Mouse (Mus musculus) T-helper 17 cell (primary cell): ENCODE data around the gene Hist1h4h.
"Not testable (repeated sequence)": the region's sequence is repeated elsewhere in the genome, so short reads cannot be mapped to it uniquely, and the experiment has no call there.

Experiments
- in situ Hi-C, 2 experiments: fragments of 300-600 bp; cut with MboI, MseI; formaldehyde crosslinking; loops; 1 replicate in 1 of 2; 2 replicates in 1 of 2; pipeline ENCODE4 v1.15.1; 2025; ENCODE audit warnings: high pct_unique_total_duplicates in 2 of 2

Gene Hist1h4h

GRCm38 (mm10) chr13:23532262-23533075 lies 1.6 kb downstream of the Hist1h4h start:
- in situ Hi-C loops: loop anchor here in 1 of 2 experiments (5.0 to 10.0 kb wide), 3 partner anchors 50 to 1818 kb away; partner anchors contain the start of genes Hist1h2ai, Hist1h2an, Hist1h2bl and Hist1h2bp

DNA sequence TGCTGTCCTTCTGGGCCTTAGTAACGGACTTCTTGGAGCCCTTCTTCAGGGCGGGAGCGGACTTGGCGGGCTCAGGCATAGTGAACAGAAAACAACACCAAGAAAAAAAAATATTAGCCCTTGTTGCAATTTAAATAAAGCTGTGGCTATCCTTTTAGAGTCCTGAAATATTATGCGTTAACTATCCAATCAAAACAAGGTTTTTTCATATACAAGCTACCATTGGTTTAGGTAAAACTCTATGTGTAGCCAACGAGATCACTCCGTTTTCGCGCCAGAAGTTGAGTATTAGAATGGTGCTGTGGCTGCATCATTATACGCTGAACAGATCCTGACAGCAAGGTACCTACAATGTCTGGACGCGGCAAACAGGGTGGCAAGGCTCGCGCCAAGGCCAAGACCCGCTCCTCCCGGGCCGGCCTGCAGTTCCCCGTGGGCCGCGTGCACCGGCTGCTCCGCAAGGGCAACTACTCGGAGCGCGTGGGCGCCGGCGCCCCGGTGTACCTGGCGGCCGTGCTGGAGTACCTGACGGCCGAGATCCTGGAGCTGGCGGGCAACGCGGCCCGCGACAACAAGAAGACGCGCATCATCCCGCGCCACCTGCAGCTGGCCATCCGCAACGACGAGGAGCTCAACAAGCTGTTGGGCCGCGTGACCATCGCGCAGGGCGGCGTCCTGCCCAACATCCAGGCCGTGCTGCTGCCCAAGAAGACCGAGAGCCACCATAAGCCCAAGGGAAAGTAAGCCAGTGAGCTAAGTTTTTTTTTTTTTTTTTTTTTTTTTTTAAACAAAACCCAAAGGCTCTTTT lies 2.9 kb downstream of the Hist1h4h start, which contains the start of gene Hist1h2af:
TSS of gene Hist1h2af (plus strand) at position 347 of the 808 bp plus-strand sequence.
- in situ Hi-C loops: loop anchor here in 1 of 2 experiments (5.0 to 10.0 kb wide), 3 partner anchors 49 to 1819 kb away; partner anchors contain the start of genes Hist1h2ai, Hist1h2an, Hist1h2bl and Hist1h2bp

GRCm38 (mm10) chr13:23534368-23535131 lies 3.7 kb downstream of the Hist1h4h start:
- in situ Hi-C loops: loop anchor here (5.0 to 10.0 kb wide), 6 partner anchors 43 to 1820 kb away; partner anchors contain the start of genes Hist1h2ai (in 2 of the 2), Hist1h2bl (in 2 of the 2), Hist1h3h (in 2 of the 2) and Hist1h2ah (in 1 of the 2)

DNA sequence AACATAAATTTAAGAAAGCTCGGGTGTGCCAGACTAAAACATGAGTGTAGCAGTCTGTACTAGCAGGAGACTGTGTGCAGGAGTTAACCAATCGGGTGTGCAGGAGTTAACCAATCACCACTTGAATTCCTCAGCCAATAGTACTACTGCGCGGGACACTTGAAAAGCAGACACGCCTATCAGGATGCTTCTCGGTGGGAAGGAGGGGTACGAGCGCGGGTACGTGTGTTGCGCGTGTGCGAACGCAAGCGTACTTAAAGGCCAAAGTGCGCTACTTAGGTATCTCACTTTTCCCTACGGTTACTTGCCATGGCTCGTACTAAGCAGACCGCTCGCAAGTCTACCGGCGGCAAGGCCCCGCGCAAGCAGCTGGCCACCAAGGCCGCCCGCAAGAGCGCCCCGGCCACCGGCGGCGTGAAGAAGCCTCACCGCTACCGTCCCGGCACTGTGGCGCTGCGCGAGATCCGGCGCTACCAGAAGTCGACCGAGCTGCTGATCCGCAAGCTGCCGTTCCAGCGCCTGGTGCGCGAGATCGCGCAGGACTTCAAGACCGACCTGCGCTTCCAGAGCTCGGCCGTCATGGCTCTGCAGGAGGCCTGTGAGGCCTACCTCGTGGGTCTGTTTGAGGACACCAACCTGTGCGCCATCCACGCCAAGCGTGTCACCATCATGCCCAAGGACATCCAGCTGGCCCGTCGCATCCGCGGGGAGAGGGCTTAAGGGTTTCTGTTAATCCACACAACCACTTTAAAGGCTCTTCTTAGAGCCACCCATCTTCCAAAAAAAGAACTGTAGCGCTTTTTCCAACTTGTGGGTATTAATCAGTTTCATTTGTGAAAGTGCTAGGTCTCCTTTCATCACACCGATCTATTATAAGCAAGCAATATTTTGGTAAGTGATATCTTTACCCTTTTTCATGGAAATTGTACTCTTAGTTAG lies 4.6 kb downstream of the Hist1h4h start, which contains the start of gene Hist1h3g:
TSS of gene Hist1h3g (plus strand) at position 286 of the 939 bp plus-strand sequence.
- in situ Hi-C loops: loop anchor here (5.0 to 10.0 kb wide), 4 partner anchors 42 to 1821 kb away; partner anchors contain the start of genes Hist1h2ai (in 2 of the 2), Hist1h2bl (in 2 of the 2), Hist1h3h (in 2 of the 2) and Hist1h2ah (in 1 of the 2)

GRCm38 (mm10) chr13:23536076-23536822 lies 5.4 kb downstream of the Hist1h4h start:
- in situ Hi-C loops: loop anchor here (5.0 to 10.0 kb wide), 4 partner anchors 41 to 1821 kb away; partner anchors contain the start of genes Hist1h2ai (in 2 of the 2), Hist1h2bl (in 2 of the 2), Hist1h3h (in 2 of the 2) and Hist1h2ah (in 1 of the 2)

DNA sequence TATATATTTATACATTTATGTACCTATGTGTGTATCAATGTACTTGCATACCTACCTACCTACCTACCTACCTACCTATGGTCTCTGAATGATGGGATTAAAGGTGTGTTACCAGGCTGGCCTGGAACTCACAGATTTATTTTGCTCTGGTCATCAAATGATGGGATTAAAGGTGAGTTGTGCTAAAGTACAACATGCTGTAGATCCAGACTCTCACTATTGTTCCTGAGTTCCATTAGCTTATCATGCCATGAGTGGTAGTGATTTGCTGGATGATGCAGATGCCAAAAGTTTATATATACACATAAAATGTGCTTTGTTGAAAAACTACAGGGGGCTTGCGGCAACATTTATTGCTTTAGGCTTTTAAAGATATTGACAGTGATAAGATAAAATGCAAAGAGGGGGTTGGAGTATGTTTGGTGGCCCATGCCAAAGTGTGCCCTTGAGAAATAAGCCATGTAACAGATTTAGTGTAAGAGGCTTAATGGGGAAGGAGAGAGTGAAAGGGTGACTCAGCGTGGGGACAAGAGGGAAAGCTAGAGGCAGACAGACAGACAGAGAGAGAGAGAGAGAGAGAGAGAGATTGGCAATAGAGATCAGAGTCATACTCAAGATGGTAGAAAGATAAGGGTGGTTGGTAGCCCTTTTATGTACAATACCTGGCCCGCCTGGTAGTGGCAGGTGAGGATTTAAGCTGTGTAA lies 6.3 kb downstream of the Hist1h4h start:
- in situ Hi-C loops: loop anchor here (5.0 to 10.0 kb wide), 4 partner anchors 40 to 1822 kb away; partner anchors contain the start of genes Hist1h2ai (in 2 of the 2), Hist1h2bl (in 2 of the 2), Hist1h3h (in 2 of the 2) and Hist1h2ah (in 1 of the 2)

DNA sequence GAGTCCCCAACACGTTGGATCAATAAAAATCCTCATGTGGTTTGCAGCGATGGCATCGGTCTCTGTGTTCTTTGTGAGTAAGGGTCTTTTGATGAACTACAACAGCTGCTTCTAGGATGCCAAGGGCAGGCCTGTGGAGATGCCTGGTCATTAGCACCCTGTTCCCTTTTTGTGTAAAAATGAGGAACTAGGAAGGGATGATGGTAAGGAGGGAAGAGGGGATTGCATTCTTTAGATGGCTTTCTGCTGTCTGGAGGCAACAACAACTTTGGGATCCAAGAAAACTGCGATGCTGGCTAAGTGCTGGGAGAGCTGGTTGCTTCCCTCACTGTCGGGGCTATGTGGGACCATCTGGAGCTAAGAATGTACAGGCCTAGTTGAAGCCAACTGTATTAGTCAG lies 7.4 kb downstream of the Hist1h4h start:
- in situ Hi-C loops: loop anchor here (5.0 to 10.0 kb wide), 4 partner anchors 39 to 1823 kb away; partner anchors contain the start of genes Hist1h2ai (in 2 of the 2), Hist1h2bl (in 2 of the 2), Hist1h3h (in 2 of the 2) and Hist1h2ah (in 1 of the 2)

DNA sequence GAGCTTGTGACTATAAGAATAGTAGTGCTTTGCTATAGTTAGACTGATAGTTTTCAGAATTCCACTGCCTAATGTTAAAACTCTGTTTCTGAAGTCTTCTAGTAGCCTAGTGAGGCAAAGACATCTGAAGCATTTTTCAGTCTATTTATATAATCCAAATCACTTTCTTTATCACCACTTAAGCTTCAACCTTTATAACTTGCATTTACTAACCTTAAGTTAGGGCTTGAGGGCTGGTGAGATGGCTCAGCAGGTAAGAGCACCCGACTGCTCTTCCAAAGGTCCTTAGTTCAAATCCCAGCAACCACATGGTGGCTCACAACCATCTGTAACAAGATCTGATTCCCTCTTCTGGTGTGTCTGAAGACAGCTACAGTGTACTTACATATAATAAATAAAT lies 9.0 kb downstream of the Hist1h4h start:
- in situ Hi-C loops: loop anchor here (5.0 to 10.0 kb wide), 4 partner anchors 37 to 1825 kb away; partner anchors contain the start of genes Hist1h2ai (in 2 of the 2), Hist1h2bl (in 2 of the 2), Hist1h3h (in 2 of the 2) and Hist1h2ah (in 1 of the 2)

DNA sequence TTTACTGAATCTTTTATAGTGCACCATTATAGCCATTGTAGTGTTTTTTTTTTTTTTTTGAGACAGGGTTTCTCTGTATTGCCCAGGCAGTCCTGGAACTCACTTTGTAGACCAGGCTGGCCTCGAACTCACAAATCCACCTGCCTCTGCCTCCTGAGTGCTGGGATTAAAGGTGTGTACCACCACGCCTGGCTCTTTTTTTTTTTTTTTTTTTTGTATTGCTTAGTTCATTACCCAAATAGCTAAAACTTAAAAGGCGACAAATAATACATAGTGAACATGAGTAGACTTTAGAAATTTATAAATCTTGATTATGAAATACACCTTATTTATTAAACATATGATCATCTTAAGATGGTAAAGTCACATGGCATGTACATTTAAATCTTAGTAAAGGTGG lies 10.6 kb downstream of the Hist1h4h start:
- in situ Hi-C loops: no loop called here

DNA sequence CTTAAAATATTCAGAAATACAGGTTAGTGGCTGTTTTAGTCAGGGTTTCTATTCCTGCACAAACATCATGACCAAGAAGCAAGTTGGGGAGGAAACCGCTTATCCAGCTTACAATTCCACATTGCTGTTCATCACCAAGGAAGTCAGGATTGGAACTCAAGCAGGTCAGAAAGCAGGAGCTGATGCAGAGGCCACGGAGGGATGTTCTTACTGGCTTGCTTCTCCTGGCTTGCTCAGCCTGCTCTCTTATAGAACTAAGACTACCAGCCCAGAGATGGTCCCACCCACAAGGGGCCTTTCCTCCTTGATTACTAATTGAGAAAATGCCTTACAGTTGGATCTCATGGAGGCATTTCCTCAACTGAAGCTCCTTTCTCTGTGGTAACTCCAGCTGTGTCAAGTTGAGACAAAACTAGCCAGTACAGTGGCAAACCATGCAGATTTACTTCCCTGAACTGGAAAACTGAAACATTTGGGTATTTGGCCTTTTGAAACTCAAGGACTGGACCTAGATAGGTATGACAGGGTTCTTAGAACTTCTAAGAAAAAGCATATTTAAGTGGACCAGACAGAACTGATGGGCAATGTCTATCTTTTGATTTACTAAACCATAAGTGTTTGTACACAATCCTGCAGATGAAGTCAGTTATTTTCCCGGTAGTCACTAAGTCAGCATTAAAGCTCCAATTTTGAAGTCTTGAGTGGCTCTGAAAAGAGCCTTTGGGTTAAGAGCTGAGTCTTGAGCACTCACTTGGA lies 11.6 kb downstream of the Hist1h4h start:
- in situ Hi-C loops: not testable (repeated sequence)

DNA sequence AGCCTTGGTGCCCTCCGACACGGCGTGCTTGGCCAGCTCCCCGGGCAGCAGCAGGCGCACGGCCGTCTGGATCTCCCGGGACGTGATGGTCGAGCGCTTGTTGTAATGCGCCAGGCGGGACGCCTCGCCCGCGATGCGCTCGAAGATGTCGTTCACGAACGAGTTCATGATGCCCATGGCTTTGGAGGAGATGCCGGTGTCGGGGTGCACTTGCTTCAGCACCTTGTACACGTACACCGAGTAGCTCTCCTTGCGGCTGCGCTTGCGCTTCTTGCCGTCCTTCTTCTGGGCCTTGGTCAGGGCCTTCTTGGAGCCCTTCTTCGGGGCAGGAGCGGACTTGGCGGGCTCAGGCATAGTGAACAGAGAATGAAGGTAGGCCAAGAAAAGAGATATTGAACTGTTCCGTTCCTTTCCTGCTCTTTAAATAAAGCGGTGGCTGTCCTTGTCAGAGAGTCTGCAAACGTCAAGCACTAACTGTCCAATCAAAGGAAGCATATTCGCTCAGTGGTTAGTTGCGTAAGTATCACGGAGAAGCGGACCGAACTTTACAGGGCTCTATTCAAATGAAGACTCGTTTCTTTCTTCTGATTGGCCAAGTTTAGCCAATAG lies 12.3 kb downstream of the Hist1h4h start, which contains the start of gene Hist1h2bh:
TSS of gene Hist1h2bh (minus strand) at position 394 of the 609 bp plus-strand sequence.
- in situ Hi-C loops: not testable (repeated sequence)

- in situ Hi-C loops: no loop called here
Measured at GRCm38 (mm10) chr13:23543965-23544786, 13.3 kb downstream of the Hist1h4h start, which contains the start of gene Hist1h3f. Gene Hist1h3f (plus strand): TSS chr13:23544052.

GRCm38 (mm10) chr13:23544787-23545120 lies 13.9 kb downstream of the Hist1h4h start:
- in situ Hi-C loops: not testable (repeated sequence)

DNA sequence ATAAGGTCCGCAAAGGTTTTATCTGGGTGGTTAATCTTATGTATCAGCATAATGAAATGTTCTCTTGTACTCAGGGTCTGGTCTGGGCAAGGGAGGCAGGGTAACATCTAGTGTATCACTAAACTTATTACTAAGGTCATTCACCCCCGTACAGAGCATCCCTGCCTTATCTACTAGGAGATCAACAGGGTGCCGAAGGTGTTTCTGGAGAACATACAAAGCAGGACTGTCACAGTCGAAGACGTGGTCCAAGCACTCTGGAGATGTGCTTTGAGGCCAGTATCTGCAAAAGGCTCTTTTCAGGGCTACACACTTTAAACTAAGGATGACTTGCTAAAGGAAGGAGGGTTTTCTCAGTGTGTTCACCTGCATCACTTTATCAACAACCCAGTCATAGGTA lies 15.8 kb downstream of the Hist1h4h start:
- in situ Hi-C loops: no loop called here

DNA sequence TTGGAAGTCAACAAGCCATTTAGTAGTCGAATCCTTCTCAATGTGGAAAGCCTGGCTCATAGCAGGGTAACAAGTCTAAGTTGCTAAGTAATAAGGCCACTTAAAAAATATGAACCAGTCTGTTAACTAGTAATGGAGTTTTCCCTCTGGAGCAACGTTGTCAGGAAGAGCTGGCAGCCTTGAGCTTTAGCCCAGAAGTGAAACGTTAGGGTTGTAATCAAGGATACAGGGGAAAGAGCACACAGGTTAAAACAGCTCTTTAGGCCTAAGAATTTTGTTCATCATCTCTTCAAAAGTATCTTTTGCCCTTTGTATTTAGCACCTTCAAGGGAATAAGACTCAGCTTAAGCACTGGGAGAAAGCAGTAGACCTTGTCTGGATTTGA lies 19.9 kb downstream of the Hist1h4h start:
- in situ Hi-C loops: loop anchor here (10.0 to 25.0 kb wide), 2 partner anchors 1506 to 1738 kb away; partner anchors contain the start of genes Hist1h2ag (in 1 of the 2), Hist1h2ao (in 1 of the 2), Hist1h2bj (in 1 of the 2) and Hist1h2bq (in 1 of the 2)
